Mouse (Mus musculus) hindbrain, embryonic 15.5 days (tissue): ENCODE data around the gene Olfm3. TPM values are rescaled to one million over a fixed set of nuclear protein-coding genes. Genes with fewer than 3 reads are reported as not detected.

Experiments used
- ATAC-seq: fragments of 200-750 bp; cut with Nextera tagmentation; 2 replicates; pipeline ENCODE4 v1.8.0; 2017; ENCODE audit warnings: low read depth, moderate number of reproducible peaks, moderate TSS enrichment; ENCODE audit not compliant: low FRiP score
- H3K27ac ChIP-seq: fragments of 300-500 bp; sonication (generic); replicated peaks from 2 replicates; pipeline ENCODE4 v1.5.1; 2015; ENCODE audit warnings: mild to moderate bottlenecking, inconsistent platforms
- H3K27me3 ChIP-seq: fragments of 300-500 bp; sonication (generic); 2 replicates; pipeline ENCODE4 v1.6.1; 2015; ENCODE audit warnings: control low read depth, inconsistent platforms
- H3K36me3 ChIP-seq: fragments of 300-500 bp; sonication (generic); 2 replicates; pipeline ENCODE4 v1.6.1; 2015; ENCODE audit warnings: control low read depth, inconsistent platforms
- H3K4me1 ChIP-seq: fragments of 300-500 bp; sonication (generic); replicated peaks from 2 replicates; pipeline ENCODE4 v1.6.1; 2015; ENCODE audit warnings: control low read depth, inconsistent platforms
- H3K4me2 ChIP-seq: fragments of 300-500 bp; sonication (generic); 2 replicates; pipeline ENCODE4 v1.6.1; 2015; ENCODE audit warnings: moderate library complexity, mild to moderate bottlenecking, inconsistent platforms
- H3K4me3 ChIP-seq: fragments of 300-500 bp; sonication (generic); 2 replicates; pipeline ENCODE4 v1.5.1; 2015; ENCODE audit warnings: mild to moderate bottlenecking, inconsistent platforms
- H3K9ac ChIP-seq: fragments of 300-500 bp; sonication (generic); 2 replicates; pipeline ENCODE4 v1.6.1; 2015; ENCODE audit warnings: inconsistent platforms
- H3K9me3 ChIP-seq: fragments of 300-500 bp; sonication (generic); 2 replicates; pipeline ENCODE4 v1.6.1; 2016; ENCODE audit warnings: control low read depth, inconsistent platforms
- WGBS: fragments of 180-500 bp; shearing (Covaris S2); methylation state at CpG from one replicate; pipeline ENCODE4 v1.1.7; 2015; 5-methylcytosine and 5-hydroxymethylcytosine counted together
- polyA plus RNA-seq: library from polyadenylated mRNA; unstranded; fragments of >200 nt; fragmentation: Nextera tagmentation; extraction: Ambion mirVana; gene quantifications from 2 replicates; pipeline ENCODE4 v1.2.1, GENCODE M21; 2015

Gene Olfm3
- polyA plus RNA-seq, 1 experiment from 2014 or later: 18.9 TPM

GRCm38 (mm10) chr3:115082947-115083346 is 179.1 kb downstream of the Olfm3 start:
- H3K36me3 ChIP-seq: no peaks in the 10 kb centered on the region
- no peaks in the 10 kb centered on the region for H3K27me3 ChIP-seq
- H3K9me3 ChIP-seq: no peaks in the 10 kb centered on the region
- H3K4me2 ChIP-seq: no peak overlapping the region
- H3K27ac ChIP-seq: no peak overlapping the region
- no peak overlapping the region for H3K9ac ChIP-seq
- ATAC-seq: peak; percentile 54; the same call in 1 of the 2 replicates
- peaks cover 5% of the 10 kb centered on the region; the same call in 1 of the 2 replicates for H3K4me1 ChIP-seq
- H3K4me3 ChIP-seq: no peak overlapping the region

- H3K4me1 ChIP-seq: no peaks in the 10 kb centered on the region
- no peak overlapping the region for H3K4me2 ChIP-seq
- H3K4me3 ChIP-seq: no peak overlapping the region
- no peaks in the 10 kb centered on the region for H3K36me3 ChIP-seq
- WGBS: 80% methylated on average over 3 of the region's 3 CpGs
- no peak for ATAC-seq
- no peak overlapping the region for H3K9ac ChIP-seq
- no peak overlapping the region for H3K27ac ChIP-seq
- H3K9me3 ChIP-seq: no peaks in the 10 kb centered on the region
- no peaks in the 10 kb centered on the region for H3K27me3 ChIP-seq
Observed at GRCm38 (mm10) chr3:115088281-115088680, 184.4 kb downstream of the Olfm3 start.

- Histone ChIP-seq H3K27me3 (no peaks in the 10 kb centered on the region), H3K9ac (no peak overlapping the region), H3K4me1 (no peaks in the 10 kb centered on the region), H3K27ac (no peak overlapping the region), H3K9me3 (no peaks in the 10 kb centered on the region), H3K4me3 (no peak overlapping the region), H3K36me3 (no peaks in the 10 kb centered on the region), H3K4me2 (no peak overlapping the region)
- WGBS: 31% methylated on average over 2 of the region's 2 CpGs
- ATAC-seq: no peak
Observed at GRCm38 (mm10) chr3:115090670-115091069, 186.8 kb downstream of the Olfm3 start.

- WGBS: 55% methylated on average over 3 of the region's 3 CpGs
- Histone ChIP-seq H3K36me3 (no peaks in the 10 kb centered on the region), H3K4me2 (no peak overlapping the region), H3K27ac (no peak overlapping the region), H3K27me3 (no peaks in the 10 kb centered on the region), H3K4me3 (no peak overlapping the region), H3K9me3 (no peaks in the 10 kb centered on the region), H3K4me1 (no peaks in the 10 kb centered on the region), H3K9ac (no peak overlapping the region)
- ATAC-seq: no peak
Observed at GRCm38 (mm10) chr3:115095496-115095895, 191.6 kb downstream of the Olfm3 start.

- Histone ChIP-seq H3K4me2 (no peak overlapping the region), H3K4me1 (no peaks in the 10 kb centered on the region), H3K4me3 (no peak overlapping the region), H3K9ac (no peak overlapping the region), H3K27me3 (no peaks in the 10 kb centered on the region), H3K9me3 (no peaks in the 10 kb centered on the region), H3K36me3 (no peaks in the 10 kb centered on the region), H3K27ac (no peak overlapping the region)
- no peak for ATAC-seq
- 87% methylated on average over 1 of the region's 1 CpGs for WGBS
Observed at GRCm38 (mm10) chr3:115099590-115099989, 195.7 kb downstream of the Olfm3 start.

- 56% methylated on average over 2 of the region's 2 CpGs for WGBS
- Histone ChIP-seq H3K27me3 (no peaks in the 10 kb centered on the region), H3K4me1 (no peaks in the 10 kb centered on the region), H3K36me3 (no peaks in the 10 kb centered on the region), H3K9me3 (no peaks in the 10 kb centered on the region), H3K9ac (no peak overlapping the region), H3K4me2 (no peak overlapping the region), H3K27ac (no peak overlapping the region), H3K4me3 (no peak overlapping the region)
- peak; percentile 61; the same call in 1 of the 2 replicates for ATAC-seq
Observed at GRCm38 (mm10) chr3:115104155-115104801, 200.4 kb downstream of the Olfm3 start.

- no peaks in the 10 kb centered on the region for H3K4me1 ChIP-seq
- no peak overlapping the region for H3K9ac ChIP-seq
- 0 out of 2 replicates have a peak, but pooled peaks have one; percentile 42 for ATAC-seq
- H3K9me3 ChIP-seq: no peaks in the 10 kb centered on the region
- 37% methylated on average over 8 of the region's 8 CpGs for WGBS
- H3K4me2 ChIP-seq: no peak overlapping the region
- no peaks in the 10 kb centered on the region for H3K27me3 ChIP-seq
- H3K27ac ChIP-seq: no peak overlapping the region
- H3K4me3 ChIP-seq: no peak overlapping the region
- no peaks in the 10 kb centered on the region for H3K36me3 ChIP-seq
Observed at GRCm38 (mm10) chr3:115104802-115105493, 201.1 kb downstream of the Olfm3 start.

- Histone ChIP-seq H3K9ac (no peak overlapping the region), H3K27ac (no peak overlapping the region), H3K27me3 (no peaks in the 10 kb centered on the region), H3K4me1 (no peaks in the 10 kb centered on the region), H3K4me3 (no peak overlapping the region), H3K9me3 (no peaks in the 10 kb centered on the region), H3K4me2 (no peak overlapping the region), H3K36me3 (no peaks in the 10 kb centered on the region)
- no peak for ATAC-seq
- WGBS: 37% methylated on average over 2 of the region's 2 CpGs
Observed at GRCm38 (mm10) chr3:115145722-115146121, 241.8 kb downstream of the Olfm3 start.

- H3K9ac ChIP-seq: no peak overlapping the region
- H3K4me1 ChIP-seq: no peaks in the 10 kb centered on the region
- no peak overlapping the region for H3K27ac ChIP-seq
- H3K36me3 ChIP-seq: no peaks in the 10 kb centered on the region
- no peaks in the 10 kb centered on the region for H3K27me3 ChIP-seq
- 83% methylated on average over 2 of the region's 2 CpGs for WGBS
- no peaks in the 10 kb centered on the region for H3K9me3 ChIP-seq
- ATAC-seq: no peak
- H3K4me3 ChIP-seq: no peak overlapping the region
- no peak overlapping the region for H3K4me2 ChIP-seq
Observed at GRCm38 (mm10) chr3:115146244-115146643, 242.4 kb downstream of the Olfm3 start.

GRCm38 (mm10) chr3:115158903-115159473 is 255.1 kb downstream of the Olfm3 start:
- 75% methylated on average over 3 of the region's 3 CpGs for WGBS
- Histone ChIP-seq H3K36me3 (no peaks in the 10 kb centered on the region), H3K4me3 (no peak overlapping the region), H3K27me3 (no peaks in the 10 kb centered on the region), H3K4me2 (no peak overlapping the region), H3K9me3 (no peaks in the 10 kb centered on the region), H3K27ac (0 out of 2 replicates have a peak overlapping the region, but pooled peaks have one; percentile 10), H3K4me1 (no peaks in the 10 kb centered on the region), H3K9ac (no peak overlapping the region)
- no peak for ATAC-seq

- Histone ChIP-seq H3K36me3 (no peaks in the 10 kb centered on the region), H3K9me3 (no peaks in the 10 kb centered on the region), H3K27me3 (no peaks in the 10 kb centered on the region), H3K4me3 (no peak overlapping the region), H3K27ac (no peak overlapping the region), H3K4me2 (no peak overlapping the region), H3K9ac (no peak overlapping the region), H3K4me1 (no peaks in the 10 kb centered on the region)
- ATAC-seq: no peak
- 81% methylated on average over 7 of the region's 7 CpGs for WGBS
Observed at GRCm38 (mm10) chr3:115174625-115175024, 270.7 kb downstream of the Olfm3 start.
